Mouse (Mus musculus): ENCODE measurements around the gene Cyth4. TPM values are rescaled to one million over a fixed set of nuclear protein-coding genes. Genes with fewer than 3 reads are reported as not detected.

Gene Cyth4
- total RNA-seq (2015): 137 and 141 TPM in 2 replicates
- 263 and 285 TPM in 2 replicates for total RNA-seq (2017)

DNA sequence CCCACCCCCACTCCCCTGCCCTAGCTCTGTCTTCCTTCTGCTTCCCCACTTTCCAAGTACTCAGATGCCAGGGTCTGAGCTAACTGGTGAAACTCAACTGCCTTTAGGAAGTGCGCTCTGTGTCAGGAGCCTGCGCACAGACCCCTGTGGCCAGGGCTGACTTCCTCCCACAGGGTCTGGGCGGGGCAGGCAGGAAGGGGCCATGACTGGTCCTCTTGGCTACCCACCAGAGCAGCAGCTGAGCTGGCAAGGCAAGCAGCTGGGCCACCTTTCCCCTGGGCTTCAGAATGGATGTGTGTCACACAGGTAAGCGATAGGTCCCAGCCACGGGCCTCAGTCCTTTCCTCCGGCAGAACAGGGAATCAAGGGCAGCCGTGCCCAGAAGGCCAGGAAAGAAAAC lies at the start of gene Cyth4:
Cyth4 (plus strand) TSS at position 134 of the 400 bp plus-strand sequence.
- peak; percentile 73 for ATAC-seq (ENCODE audit: poor library complexity, severe bottlenecking)

DNA sequence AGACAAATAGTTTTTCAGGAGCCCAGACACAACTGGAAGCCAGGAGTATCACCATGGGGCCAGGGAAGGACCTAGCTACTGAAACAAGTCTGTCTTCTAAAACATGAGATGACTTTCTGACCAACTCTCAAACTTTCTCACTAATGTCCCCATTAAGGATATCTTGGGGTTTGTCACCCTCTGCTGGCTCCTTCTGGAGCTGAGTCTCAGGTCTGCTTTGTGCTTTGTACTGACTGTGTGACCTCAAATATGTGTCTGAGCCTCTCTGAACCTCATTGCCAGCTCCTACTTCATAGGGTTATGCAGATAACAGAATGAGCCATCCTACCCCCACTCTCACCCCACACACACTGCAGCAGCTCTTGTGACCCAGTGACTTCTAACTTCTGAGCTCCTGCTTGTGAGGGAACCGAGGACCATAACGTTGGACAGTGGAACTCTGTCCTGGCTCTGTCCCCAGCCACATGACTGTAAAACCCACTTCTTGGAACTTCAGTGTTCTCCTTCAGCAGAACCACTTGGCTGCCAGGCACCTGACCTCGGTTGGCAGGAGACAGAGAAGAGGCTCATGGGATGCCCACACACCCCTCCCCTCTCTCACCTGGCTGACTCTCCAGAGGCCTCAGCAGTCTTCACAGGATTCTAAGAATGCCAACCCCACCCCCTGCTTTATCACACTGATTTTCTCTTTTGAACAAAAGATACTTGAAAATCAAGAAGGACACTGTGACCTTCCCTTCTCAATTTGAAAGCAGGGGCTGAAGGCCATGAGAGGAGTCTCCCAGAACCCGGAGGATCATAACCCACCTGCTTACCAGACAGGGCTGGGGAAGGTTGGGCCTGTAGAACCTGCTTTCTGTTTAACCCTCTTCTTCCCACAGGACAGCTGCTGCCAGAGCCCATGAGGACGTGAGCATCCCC lies 49.2 kb upstream of the Cyth4 start:
- ATAC-seq (ENCODE audit: poor library complexity, severe bottlenecking): no peak

DNA sequence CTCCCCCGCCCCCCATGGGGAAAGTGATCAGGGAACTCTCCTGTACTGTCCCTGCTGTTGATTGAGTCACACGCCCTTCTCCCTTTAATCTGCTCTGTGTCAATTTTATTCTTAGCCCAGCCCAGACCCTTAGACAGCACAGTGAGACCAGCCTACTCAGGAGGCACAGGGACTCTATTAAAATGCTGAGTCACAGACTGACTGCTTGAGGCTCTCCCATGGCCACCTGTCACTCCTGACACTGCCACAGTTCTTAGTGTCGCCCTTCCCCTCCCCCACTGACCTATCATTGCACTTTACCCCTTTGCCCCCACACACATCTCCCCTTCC lies 48.5 kb upstream of the Cyth4 start:
- no peak for ATAC-seq (ENCODE audit: poor library complexity, severe bottlenecking)

DNA sequence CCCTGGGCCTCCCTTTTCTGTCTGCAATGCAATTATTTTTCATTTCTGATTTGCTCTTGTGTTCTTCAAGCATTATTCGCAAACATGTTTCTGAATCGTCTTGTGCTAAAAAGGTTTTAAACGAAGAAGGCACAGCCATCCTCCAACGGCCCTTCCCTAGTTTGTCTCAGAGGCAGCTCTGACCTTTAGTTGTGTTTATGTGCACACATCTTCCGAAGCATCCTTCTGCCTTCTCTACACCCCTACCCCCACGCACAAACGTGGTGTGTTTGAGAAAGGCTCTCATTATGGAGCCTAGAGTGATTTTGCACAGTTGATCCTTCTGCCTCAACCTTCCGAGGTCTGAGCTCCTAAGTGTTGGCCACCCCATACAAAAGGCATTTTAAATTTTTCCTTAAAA lies 48.1 kb upstream of the Cyth4 start:
- ATAC-seq (ENCODE audit: poor library complexity, severe bottlenecking): no peak

DNA sequence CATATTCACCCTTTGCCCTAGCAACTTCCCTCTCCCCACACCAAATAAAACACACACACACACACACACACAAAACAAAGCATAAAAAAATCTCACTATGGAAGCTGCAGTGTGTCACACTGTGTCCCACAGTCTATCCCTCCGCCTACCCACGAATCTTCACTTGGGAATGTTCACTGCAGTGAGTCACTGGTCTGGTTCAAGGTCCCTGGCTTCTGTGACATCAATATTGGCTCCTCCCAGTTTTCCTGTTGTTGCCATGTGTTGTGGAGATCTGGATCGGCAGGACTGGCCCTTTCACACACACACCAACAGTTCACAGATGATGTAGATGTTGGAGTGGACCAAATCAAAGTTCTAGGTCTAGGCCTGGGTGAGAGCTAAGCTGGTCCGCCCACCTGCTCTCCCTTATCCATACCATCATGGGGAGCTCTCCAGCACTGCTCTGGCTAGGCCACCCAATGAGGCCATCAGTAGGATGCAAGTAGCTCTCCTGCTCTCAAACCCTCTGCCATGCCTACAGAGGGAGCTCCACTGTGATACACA lies 47.6 kb upstream of the Cyth4 start:
- ATAC-seq (ENCODE audit: poor library complexity, severe bottlenecking): no peak

DNA sequence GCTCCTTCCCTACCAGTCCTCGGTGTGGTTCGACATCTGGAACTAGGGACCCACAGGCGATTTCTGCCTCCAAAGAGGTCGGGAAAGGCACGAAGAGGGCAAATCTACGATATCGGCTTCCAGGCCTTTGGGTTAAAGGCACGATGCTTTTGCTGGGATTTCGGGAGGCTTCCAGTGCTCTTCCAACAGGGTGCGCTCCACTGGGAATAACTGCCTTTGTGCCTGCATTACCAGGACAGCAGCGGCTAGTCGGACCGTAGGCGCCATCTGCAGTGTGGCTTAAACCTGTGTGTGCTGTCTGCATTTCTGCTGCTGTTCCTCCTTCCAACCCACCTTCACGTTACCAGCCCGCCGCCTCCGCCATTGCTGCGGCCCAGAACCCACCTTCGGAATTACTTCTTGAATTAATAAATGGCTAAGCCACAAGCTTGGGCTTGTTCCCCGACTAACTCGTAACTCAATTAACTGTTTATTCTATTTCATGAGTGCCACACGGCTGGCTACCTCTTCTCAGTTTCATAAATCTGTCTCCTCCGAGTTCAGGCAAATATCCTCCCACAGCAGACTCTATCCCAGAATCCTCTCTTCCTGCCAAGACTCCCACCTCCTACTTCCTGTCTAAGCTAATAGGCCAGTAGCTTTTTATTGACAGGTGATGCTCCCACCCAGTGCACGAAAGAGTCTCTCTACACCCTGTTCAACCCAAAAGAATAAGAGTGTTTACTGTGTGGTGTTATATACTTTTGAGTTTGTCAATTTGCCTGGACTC lies 42.1 kb upstream of the Cyth4 start:
- ATAC-seq (ENCODE audit: poor library complexity, severe bottlenecking): no peak

DNA sequence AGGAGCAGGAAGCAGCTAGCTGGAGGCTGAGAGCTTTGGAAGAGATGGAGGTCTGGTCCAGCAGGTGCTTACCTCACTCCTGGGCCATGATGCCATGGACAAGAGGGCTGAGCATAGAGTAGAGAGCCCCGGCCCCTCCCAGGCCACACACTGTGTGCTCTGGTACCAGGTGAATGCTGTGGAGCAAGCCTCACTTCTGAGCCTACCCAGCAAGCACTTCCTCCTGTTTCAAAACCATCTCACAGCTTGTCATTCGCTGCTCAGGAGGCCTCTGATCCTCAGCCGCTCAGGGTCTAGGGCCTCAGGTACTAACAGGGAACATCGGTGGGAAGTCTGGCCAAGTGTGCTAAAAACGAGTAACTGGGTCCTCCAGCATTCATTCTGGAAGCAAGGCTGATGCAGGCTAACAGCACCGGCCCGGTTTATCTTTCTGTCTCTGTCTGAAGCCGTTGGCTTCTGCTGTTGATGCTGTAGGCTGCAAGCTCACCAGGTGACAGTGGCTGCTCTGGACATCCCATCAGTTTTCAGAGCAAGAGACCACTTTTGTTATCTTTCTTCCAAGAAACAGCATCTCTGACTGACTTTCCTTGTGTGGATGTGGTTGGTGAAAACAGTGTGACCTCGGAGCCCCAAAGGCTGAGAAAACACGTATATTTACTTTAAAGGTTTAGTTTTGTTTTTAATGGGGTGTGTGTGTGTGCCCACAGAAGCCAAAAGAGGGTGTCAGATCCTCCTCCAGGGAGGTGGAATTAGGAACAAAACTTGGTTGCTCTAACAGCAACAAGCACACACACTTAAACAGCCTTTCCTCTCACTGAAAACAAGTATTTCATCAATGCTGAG lies 38.9 kb upstream of the Cyth4 start:
- peak; percentile 71 for ATAC-seq (ENCODE audit: poor library complexity, severe bottlenecking)

DNA sequence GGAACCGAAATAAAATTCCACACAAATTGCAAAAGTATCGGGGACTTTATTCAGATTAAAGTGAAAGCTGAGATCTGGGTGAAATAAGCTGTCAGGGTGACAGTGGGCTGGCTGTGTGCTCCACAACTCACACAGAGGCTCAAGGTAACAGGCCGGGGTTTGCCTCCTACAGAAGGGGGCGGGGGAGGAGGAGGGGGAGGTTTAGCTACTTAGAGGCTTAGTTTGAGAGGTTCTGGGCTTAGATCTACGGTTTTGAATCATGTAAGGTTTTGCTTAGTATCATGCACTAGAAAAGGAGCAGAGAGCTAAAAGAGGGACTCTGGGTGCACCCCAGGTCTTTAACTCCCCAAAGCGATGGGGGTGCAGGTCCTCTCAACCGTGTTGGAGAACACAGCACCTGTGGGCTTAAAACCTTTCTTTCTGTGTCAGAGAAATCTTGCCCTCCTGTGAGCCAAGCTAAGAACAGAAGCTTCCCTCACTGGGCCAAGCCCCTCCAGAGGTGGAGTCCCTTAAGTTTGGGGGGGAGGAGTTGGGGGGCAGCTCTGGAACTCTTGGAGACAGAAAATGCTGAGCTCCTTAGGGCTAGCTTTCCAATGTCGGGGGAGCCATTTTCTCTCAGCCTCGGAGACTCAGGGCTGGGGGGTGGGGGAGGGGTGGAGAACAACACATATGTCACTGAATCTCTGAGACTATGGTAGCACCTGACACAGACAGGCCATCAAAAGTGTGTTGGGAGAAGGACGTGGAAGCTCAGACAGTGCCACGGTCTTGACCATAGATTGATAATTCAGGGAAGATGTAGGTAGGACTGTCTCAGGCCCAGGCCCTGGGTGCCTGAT lies 37.5 kb upstream of the Cyth4 start:
- ATAC-seq (ENCODE audit: poor library complexity, severe bottlenecking): no peak

DNA sequence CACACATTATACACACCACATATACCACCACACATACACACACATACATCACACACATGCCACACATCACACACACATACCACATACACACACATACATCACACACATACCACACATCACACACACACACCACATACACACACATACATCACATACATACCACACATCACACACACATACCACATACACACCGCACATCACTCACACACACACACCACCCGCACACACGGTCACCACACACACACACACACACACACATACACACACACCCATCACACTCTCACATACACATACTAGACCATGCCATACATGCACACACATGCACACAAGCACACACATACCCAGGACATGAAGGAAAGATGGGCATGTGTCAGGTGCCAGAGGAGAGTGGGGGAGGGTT lies 33.5 kb upstream of the Cyth4 start:
- no peak for ATAC-seq (ENCODE audit: poor library complexity, severe bottlenecking)

DNA sequence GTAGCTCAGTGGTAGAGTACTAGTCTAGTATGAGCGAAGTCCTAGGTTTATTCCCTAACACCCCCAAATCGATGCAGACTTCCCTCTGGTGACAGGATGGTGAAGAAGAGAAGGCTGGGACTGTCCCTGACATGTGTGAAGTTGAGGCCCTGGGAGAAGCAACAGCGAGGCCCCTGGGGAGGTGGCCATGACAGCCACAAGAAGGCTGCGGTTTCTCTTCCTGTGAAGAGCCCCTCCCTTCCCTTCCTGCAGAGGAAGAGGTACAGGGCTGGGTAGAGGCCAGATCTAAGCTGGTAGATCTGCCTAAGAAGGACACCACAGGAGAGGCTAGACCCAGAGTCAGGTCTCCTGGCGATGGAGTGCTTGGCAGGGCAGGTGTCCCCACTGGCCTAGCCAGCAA lies 32.9 kb upstream of the Cyth4 start:
- peak; percentile 87 for ATAC-seq (ENCODE audit: poor library complexity, severe bottlenecking)

DNA sequence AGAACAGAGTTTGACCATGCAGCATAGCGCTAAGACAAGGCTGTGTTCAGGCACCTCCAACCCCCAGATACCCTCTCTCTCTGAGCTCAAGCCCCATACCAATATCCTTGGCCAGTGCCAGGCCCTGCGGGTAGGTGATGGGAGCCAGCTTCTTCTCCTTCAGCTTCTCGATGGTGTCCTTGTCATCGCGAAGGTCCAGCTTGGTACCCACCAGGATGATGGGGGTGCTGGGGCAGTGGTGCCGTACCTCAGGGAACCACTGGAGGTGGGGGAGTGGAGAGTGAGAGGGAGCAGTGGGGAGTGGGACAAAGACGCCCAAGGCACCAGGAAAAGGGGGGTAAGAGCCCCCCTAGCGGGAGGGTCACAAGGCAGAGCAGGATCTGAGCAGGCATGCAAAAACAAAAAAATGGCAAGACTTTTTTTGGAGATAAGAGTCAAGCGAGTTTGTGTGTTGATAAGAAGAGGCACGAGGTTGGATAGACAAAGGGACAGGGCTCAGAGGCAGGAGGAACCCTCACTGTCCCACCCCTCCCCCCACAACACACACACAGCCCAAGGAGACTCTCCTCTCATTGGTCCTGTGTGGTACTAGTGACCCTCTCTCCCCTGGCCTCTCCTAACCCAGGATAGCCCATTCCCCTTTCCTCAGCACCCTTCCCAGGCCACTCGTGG lies 31.9 kb upstream of the Cyth4 start:
- no peak for ATAC-seq (ENCODE audit: poor library complexity, severe bottlenecking)

DNA sequence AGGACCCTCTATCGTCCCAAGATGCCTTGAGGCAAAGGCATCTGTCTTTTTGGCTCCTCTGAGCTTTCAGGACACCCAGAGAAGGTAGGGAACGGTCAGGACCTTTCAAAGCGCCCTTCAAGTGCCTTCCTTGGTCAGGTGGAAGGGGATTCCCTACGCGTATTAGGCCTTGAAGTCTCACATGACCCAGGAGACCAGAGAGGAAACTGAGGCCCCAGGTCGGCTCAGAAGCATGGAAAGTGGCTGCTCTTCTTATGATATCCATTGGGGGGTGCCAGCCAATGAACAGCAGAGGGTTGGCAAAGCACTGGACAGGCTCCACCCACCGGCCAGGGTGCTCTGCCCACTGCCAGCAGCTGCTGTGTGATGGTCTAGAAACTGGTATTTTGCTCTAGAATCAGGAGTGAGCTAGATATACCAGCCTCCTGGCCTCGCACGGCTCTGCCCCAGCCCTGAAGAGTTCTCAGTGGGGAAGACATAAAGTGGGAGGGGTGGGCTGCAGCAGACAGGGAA lies 29.2 kb upstream of the Cyth4 start:
- no peak for ATAC-seq (ENCODE audit: poor library complexity, severe bottlenecking)

DNA sequence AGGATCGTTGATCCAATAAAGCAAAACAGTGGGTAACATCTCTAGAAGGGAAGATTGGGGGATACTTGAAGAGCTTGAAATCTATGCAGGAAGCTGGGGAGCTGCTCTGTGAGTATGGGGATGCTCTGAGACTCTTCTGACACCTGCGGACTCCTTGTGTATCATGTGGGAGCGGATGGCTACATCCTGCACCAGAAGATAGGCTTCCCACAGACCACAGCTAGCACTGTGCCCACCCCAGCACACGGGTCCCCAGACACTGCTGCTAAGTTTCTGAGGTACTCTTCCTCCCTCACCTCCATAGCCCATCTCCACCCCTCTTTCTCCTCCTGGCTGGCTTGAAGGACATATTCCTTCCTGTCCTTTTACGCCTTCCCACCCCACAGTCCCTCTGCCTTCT lies 26.7 kb upstream of the Cyth4 start:
- no peak for ATAC-seq (ENCODE audit: poor library complexity, severe bottlenecking)

DNA sequence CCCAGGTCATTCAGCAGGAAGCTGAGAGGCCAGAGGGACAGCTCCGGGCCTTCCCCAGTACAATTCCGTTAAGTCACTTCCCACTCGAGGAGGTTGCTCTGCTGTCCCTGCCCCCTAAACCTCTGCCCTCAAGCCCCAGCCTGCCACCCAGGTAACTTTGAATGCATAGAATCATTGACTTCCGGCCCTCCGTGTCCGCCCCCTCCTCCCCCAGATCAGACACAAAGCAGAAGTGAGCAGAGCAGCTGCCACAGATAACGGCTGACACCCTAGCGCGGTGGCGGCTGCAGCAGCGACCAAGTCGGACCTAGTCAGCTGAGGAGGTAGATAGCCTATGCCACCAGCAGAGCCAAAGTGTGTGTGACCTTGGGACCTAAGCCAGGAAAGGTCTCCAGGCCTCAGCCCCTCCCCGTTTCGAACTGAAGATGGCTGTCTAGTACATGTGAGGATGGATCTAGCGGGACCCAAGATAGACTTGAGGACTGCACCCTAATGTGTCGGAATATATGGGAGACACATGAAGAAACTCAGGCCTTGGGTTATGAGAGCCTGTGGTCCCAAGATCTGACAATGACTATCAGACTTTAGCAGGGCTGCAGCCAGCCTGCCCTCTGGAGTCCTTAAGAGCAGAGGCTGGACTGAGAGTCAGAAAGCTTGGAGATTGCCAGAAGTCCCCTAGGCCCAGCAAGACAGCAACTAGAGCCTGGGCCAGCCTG lies 25.1 kb upstream of the Cyth4 start:
- peak; percentile 75 for ATAC-seq (ENCODE audit: poor library complexity, severe bottlenecking)

DNA sequence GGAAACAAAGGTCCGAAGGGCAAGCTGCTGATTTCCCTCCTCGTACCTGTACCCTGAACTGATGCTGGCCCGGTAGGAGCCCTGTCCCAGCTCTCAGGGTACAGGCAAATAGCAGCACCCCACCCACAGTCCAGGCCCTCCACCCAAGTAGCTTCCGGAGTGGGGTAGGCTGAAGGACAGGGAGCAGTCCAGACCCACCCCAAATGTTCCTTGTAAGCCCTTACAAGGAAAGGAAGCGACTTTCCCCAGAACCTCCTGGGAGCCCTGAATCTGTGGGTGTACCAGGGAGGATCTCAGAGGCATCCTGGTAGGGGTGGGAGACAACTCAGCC lies 24.6 kb upstream of the Cyth4 start:
- ATAC-seq (ENCODE audit: poor library complexity, severe bottlenecking): 0 out of 2 replicates have a peak, but pooled peaks have one; percentile 1

DNA sequence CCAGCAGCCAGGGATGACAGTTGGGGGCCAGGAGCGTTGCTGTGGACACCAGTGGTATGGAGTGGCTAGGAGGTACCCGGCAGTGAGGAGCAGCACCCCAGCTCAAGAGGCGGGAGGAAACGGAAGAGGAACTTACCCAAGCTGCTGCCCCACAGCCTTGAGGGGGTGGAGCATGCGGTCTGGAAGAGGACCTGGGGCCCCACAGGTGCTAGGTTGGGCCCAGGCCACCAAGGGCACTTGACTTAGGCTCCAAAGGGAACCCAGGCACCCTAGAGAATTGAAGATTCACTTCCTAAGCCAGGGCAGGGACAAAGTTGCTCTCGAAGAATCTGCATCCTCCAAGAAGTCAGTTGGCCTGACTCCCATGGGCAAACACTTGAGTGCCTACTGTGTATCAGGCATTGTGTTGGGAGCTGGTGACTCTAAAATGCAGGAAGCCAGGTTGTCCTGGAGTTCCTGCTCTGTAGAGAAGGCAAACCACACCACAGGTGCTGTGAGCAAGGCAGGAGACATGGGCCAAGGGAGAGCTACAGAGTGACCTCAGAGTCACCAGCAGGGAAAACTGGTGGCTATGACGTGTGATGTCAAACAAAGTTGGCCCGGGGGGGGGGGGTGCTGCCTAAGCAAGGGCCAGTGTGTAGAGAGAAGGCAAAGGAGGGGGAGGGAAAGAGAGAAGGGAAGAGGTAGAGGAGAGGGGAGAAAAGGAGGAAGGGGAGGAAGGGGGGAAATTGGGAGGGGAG lies 24.0 kb upstream of the Cyth4 start, which contains the start of gene Rac2:
Rac2 (minus strand) TSS at position 126 of the 740 bp plus-strand sequence.
- peak; percentile 81 for ATAC-seq (ENCODE audit: poor library complexity, severe bottlenecking)

DNA sequence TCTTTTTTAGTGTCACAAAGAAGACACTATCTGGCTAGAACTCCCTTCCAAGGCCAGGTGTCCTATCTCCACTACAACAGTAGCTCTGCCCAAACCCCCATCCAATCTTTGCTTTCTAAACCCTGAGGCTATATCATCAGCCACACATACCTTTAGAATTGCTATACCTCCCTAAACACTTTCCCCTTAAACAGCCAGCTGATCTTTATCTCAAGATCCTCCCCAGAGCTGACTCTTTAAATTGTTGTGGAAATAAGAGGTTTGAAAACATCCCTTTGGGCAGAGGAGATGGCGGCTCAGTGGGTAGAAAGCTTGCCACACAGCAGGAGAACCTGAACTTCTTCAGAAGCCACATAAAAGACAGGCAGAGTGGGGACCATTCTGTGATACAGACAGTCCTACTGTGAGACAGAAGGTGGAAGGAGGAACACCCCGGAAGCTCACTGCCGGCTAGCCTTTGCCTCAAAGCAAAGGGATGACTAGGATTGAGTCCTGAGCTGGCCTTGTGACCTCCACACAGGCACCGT lies 20.5 kb upstream of the Cyth4 start:
- no peak for ATAC-seq (ENCODE audit: poor library complexity, severe bottlenecking)

DNA sequence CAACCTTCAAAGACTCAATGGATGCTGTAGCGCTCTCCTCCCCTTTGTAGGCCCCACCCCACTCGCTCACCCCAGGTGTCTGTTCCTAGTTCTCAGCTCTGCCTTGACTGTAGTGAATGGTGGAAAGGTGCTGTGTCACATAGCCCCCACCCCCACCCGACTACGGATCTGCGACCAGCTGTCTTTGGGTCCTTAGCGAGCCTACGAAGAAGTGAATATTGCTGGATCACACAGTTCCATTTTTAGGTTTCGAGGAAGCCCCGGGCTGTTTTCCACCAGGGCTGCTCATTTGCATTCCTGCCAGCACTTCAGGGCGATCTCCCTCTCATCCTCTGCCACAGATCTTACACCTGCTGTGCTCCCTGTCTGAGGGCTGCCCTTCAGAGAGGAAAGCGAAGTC lies 13.5 kb upstream of the Cyth4 start:
- ATAC-seq (ENCODE audit: poor library complexity, severe bottlenecking): no peak

Data from megakaryocyte, adult 5-6 weeks (primary cell).